Mouse (Mus musculus) cortical plate, adult 2 months (tissue): ENCODE data around the gene Dhx40.

Experiments used
- CTCF ChIP-seq: fragments of 200-500 bp; IDR thresholded peaks from 2 replicates; pipeline ENCODE4 v1.5.1; 2011; ENCODE audit warnings: mild to moderate bottlenecking, control low read depth, low read length; ENCODE audit not compliant: insufficient read depth; ENCODE audit errors: extremely low read depth
- POLR2A ChIP-seq: fragments of 200-500 bp; IDR thresholded peaks from 2 replicates; pipeline ENCODE4 v1.6.1; 2011; ENCODE audit warnings: mild to moderate bottlenecking, low read length, control low read depth; ENCODE audit not compliant: insufficient read depth; ENCODE audit errors: extremely low read depth

- no peak for TF ChIP-seq POLR2A
- TF ChIP-seq CTCF = no peak
Observed at GRCm38 (mm10) chr11:86760357-86760756, 47.2 kb downstream of the Dhx40 start.
